Mouse (Mus musculus): ENCODE measurements around the gene Msln. TPM values are rescaled to one million over a fixed set of nuclear protein-coding genes. Genes with fewer than 3 reads are reported as not detected.

Gene Msln
- polyA plus RNA-seq, 1 experiment from 2014 or later: 20.5 TPM

DNA sequence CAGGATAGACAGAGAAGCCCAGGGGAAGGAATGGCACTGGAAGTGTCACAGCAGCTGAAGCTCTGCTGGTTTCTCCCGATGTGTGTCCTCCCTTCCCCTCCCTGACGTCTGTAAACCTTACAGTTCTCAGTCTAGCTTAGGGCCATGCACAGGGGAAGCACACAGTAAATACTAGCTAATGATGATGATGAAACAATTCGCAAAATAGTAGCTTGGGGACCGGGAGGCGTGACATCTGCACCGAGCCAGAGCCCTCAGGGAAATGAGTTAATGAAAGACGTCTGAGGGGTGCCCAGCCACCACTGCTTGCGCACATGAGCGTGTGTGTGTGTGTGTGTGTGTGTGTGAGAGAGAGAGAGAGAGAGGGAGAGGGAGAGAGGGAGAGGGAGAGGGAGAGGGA, 15.2 kb upstream of the Msln start:
- Histone ChIP-seq H3K4me2 (no peak overlapping the region), H3K4me3 (no peak overlapping the region), H3K36me3 (no peaks in the 10 kb centered on the region), H3K27ac (ENCODE audit: poor library complexity, severe bottlenecking) (no peak overlapping the region), H3K9me3 (replicated peaks) (no peaks in the 10 kb centered on the region), H3K27me3 (replicated peaks) (peaks cover 27% of the 10 kb centered on the region), H3K9ac (no peak overlapping the region), H3K4me1 (replicated peaks) (peaks cover 4% of the 10 kb centered on the region)
- 62% methylated on average over 9 of the region's 9 CpGs for WGBS
- ATAC-seq (ENCODE audit: insufficient number of reproducible peaks, low FRiP score): no peak

DNA sequence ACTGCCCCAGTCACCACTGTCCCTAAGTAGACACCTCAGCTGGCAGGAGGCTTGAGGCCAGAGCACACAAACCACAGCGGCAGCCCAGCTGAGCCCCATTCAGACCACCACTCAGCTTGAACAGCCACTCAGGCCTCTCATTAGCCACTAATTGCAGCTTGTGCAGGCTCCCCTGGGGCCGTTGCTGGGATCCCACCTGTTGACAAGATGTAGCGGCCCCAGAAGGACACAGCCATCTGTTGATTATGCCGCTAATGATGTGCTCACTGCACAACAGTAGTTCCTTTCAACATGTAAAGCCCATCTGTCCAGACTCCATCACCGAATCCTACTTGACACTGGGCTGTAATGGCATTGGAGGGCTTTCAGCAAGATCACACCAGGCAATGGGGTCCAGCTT, 11.7 kb upstream of the Msln start:
- Histone ChIP-seq H3K4me2 (no peak overlapping the region), H3K27me3 (replicated peaks) (peaks cover 30% of the 10 kb centered on the region), H3K27ac (ENCODE audit: poor library complexity, severe bottlenecking) (no peak overlapping the region), H3K4me1 (replicated peaks) (no peaks in the 10 kb centered on the region), H3K9me3 (replicated peaks) (no peaks in the 10 kb centered on the region), H3K4me3 (no peak overlapping the region), H3K36me3 (no peaks in the 10 kb centered on the region), H3K9ac (no peak overlapping the region)
- no peak for ATAC-seq (ENCODE audit: insufficient number of reproducible peaks, low FRiP score)
- 47% methylated on average over 5 of the region's 5 CpGs for WGBS

DNA sequence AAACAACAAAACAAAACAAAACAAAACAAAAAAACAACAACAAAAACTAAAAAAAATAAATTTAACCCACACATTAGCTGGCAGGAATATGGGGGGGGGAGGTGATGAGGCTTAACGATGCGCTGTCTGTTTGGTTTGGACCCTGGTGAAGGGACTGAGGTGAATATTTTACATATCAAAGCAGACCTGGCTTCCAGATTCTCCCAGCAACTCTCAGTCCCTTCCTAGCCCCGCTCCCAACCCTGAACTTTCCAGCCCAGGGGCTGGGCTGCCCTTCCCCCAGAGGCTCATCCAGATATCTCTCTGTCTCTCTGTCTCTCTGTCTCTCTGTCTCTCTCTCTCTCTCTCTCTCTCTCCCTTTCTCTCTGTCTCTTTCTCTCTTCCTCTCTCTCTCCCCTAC, 8.4 kb upstream of the Msln start:
- H3K4me1 ChIP-seq (replicated peaks): no peaks in the 10 kb centered on the region
- H3K9ac ChIP-seq: no peak overlapping the region
- no peak overlapping the region for H3K4me2 ChIP-seq
- no peaks in the 10 kb centered on the region for H3K9me3 ChIP-seq (replicated peaks)
- no peaks in the 10 kb centered on the region for H3K36me3 ChIP-seq
- 26% methylated on average over 3 of the region's 3 CpGs for WGBS
- peaks cover 15% of the 10 kb centered on the region for H3K27me3 ChIP-seq (replicated peaks)
- no peak overlapping the region for H3K4me3 ChIP-seq
- H3K27ac ChIP-seq (ENCODE audit: poor library complexity, severe bottlenecking): no peak overlapping the region
- no peak for ATAC-seq (ENCODE audit: insufficient number of reproducible peaks, low FRiP score)

DNA sequence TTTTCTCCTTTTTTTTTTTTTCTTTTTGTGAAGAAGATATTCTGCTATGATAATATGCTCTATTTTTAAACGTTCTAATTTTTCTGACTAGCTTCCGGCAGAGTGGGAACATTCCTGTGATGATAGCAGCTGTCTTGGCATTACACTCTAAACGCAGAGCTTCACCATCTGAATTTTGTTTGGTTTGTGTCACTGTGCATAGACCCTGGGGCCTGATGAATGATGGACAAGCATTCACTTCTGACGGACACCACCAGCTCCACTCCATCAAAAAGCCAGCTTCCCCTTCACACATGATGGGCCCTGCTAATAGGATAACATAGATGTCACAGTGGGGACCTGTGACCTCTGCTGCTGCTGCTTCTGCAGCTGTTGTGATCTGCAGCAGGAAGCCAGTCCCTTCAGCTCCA, 7.4 kb upstream of the Msln start:
- no peak overlapping the region for H3K27ac ChIP-seq (ENCODE audit: poor library complexity, severe bottlenecking)
- H3K9me3 ChIP-seq (replicated peaks): no peaks in the 10 kb centered on the region
- WGBS: 32% methylated on average over 4 of the region's 4 CpGs
- no peak overlapping the region for H3K4me2 ChIP-seq
- no peak overlapping the region for H3K9ac ChIP-seq
- 0 out of 2 replicates have a peak, but pooled peaks cover 5% of the 10 kb centered on the region for H3K4me1 ChIP-seq (replicated peaks)
- ATAC-seq (ENCODE audit: insufficient number of reproducible peaks, low FRiP score): no peak
- peaks cover 7% of the 10 kb centered on the region for H3K27me3 ChIP-seq (replicated peaks)
- H3K4me3 ChIP-seq: no peak overlapping the region
- no peaks in the 10 kb centered on the region for H3K36me3 ChIP-seq

DNA sequence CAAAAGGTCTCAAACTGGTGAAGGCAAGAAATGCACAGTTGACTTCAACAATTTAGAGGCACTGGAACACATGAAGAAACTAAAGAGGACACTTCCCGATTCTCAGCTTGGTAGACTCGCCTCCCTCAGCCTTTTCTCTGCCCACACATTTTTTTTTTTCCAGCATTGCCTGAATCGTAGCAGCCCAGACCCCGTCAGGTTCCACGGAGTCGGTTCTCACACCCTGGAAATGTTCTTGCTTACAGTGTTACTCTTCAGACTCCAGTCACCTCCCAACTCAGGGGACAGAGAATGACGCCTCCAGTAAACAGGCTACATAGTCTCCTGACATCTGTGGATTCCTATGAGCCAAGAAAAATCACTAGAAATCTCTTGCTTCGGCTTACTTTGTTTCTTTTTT, 6.0 kb upstream of the Msln start:
- Histone ChIP-seq H3K9ac (no peak overlapping the region), H3K4me1 (replicated peaks) (peaks cover 13% of the 10 kb centered on the region; the same call in 1 of the 2 replicates), H3K4me3 (no peak overlapping the region), H3K9me3 (replicated peaks) (no peaks in the 10 kb centered on the region), H3K36me3 (no peaks in the 10 kb centered on the region), H3K4me2 (no peak overlapping the region), H3K27ac (ENCODE audit: poor library complexity, severe bottlenecking) (no peak overlapping the region), H3K27me3 (replicated peaks) (peaks cover 7% of the 10 kb centered on the region)
- 64% methylated on average over 8 of the region's 8 CpGs for WGBS
- no peak for ATAC-seq (ENCODE audit: insufficient number of reproducible peaks, low FRiP score)

DNA sequence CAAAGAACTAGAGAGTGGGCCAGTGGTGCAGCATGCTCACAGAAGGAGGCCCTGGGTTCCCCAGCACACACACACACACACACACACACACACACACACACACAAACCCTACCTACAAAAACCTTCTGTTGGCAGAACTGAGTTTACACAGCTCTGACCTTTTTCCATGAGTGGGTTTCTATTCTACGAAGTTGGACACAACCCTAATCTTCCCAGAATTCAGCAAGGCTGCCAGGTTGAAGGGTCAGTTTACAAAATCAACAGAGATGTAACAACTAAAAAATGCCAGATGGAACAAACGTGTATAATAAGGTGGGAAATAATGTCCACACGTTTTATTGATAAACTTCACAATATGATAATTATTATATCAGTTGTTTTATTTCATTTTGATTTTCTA, 3.5 kb upstream of the Msln start:
- Histone ChIP-seq H3K27ac (ENCODE audit: poor library complexity, severe bottlenecking) (no peak overlapping the region), H3K27me3 (replicated peaks) (peaks cover 21% of the 10 kb centered on the region), H3K4me2 (no peak overlapping the region), H3K9me3 (replicated peaks) (no peaks in the 10 kb centered on the region), H3K9ac (no peak overlapping the region), H3K4me1 (replicated peaks) (peaks cover 15% of the 10 kb centered on the region; the same call in 1 of the 2 replicates), H3K36me3 (no peaks in the 10 kb centered on the region), H3K4me3 (no peak overlapping the region)
- no peak for ATAC-seq (ENCODE audit: insufficient number of reproducible peaks, low FRiP score)
- WGBS: 54% methylated on average over 3 of the region's 3 CpGs

DNA sequence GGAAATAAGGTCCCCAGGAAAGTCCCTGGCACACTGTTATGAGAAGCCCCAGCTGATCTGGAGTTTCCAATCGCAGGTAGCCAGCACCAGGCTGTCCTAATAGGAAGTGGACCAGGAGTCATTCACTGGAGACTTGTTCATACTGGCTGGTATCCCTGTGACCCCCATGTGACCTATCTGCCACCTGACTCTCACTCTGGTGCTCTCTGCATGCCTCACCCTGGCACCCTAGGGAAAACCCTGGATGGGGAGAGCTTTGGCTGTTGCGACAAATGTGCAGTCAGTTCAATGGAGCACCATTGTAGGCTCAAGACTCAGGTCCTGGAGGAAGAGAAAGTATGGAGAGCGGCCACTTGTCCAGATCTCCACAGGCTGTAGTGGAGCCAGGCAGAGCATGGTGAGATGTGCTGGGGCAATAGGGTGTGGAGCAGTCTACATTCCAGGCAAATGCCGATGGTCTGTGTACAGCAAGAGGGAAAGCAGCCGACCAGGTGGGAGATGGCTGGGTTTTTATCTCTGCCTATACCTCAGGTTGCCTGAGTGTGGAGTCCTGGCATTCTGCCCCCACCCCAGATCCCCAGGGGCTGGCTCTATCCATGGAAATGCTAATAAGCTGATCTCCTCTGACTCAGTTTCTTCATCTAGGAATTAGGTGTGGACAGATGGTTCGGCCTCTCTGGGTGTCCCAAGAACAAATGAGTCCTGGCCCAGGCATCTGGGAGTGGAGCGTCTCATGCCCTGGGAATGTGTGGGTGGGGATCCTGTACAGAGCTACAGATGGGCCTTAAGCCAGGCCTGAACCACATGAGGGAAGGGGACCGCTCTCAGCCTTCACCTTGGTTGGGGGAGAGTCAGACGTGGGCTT, 2.4 kb upstream of the Msln start:
- Histone ChIP-seq H3K9me3 (replicated peaks) (no peaks in the 10 kb centered on the region), H3K4me3 (no peak overlapping the region), H3K36me3 (no peaks in the 10 kb centered on the region), H3K27ac (ENCODE audit: poor library complexity, severe bottlenecking) (no peak overlapping the region), H3K27me3 (replicated peaks) (peaks cover 24% of the 10 kb centered on the region), H3K4me2 (no peak overlapping the region), H3K4me1 (replicated peaks) (peaks cover 19% of the 10 kb centered on the region), H3K9ac (no peak overlapping the region)
- 65% methylated on average over 9 of the region's 9 CpGs for WGBS
- ATAC-seq (ENCODE audit: insufficient number of reproducible peaks, low FRiP score): peak; percentile 38; the same call in 1 of the 2 replicates

DNA sequence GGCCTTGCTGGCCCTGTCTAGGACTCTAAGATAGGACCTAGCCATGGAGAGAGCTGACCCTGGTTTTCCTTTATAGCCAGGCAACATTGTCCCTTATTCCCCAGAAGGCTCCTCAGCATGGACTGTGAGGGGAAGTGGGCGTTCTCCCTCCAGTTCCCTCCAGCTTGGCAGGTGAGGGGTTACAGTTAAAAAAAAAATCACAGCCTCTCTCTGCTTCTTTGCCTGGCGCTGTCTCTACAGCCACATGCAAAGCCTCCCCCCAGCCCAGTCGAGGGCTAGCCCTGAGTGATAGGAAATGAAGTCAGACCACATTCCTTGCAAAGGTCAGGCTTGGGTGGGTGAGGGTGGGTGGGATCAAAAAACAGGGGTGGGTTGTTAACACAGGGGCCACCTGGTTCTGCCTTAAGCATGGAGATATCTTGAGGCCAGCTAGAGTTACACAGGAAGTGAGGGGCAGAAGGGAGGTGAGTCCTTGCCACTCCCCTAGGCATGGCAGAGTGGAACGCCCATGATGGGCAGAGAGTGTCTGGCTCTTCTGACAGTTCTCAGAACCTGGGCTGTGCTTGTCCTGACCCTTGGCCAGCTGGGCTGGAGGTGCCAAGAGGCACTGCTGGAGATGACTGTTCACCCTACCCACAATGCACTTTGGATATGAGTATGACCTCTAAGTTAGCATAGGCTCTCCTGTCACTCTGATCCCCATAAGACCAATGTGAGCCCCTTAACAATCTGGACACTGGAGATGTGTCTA, 1.6 kb upstream of the Msln start:
- Histone ChIP-seq H3K4me1 (replicated peaks) (peaks cover 27% of the 10 kb centered on the region), H3K27ac (ENCODE audit: poor library complexity, severe bottlenecking) (no peak overlapping the region), H3K4me2 (no peak overlapping the region), H3K27me3 (replicated peaks) (peaks cover 24% of the 10 kb centered on the region), H3K4me3 (no peak overlapping the region), H3K9ac (no peak overlapping the region), H3K9me3 (replicated peaks) (no peaks in the 10 kb centered on the region), H3K36me3 (no peaks in the 10 kb centered on the region)
- ATAC-seq (ENCODE audit: insufficient number of reproducible peaks, low FRiP score): peak; percentile 54; the same call in 1 of the 2 replicates
- 27% methylated on average over 4 of the region's 4 CpGs for WGBS

DNA sequence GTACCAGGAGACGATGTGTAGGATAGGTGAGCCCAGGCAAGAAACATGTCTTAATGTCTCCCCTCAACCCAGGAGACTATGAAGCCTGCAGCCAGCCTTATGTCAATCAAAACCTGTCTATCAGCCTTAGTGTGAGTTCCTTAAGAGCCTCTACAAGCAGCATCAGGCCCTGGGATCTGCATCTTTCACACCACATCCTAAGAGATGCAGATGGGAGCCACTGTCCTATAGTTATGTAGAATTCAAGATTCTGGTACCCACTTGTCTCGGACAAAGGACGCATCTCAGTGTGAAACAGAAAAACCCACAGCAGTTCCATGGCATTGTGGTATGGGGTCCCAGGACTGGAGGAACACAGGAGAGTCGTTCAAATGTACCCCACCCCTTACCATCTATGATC, 908 bp upstream of the Msln start:
- Histone ChIP-seq H3K27me3 (replicated peaks) (peaks cover 24% of the 10 kb centered on the region), H3K9ac (no peak overlapping the region), H3K27ac (ENCODE audit: poor library complexity, severe bottlenecking) (no peak overlapping the region), H3K9me3 (replicated peaks) (no peaks in the 10 kb centered on the region), H3K4me2 (no peak overlapping the region), H3K4me1 (replicated peaks) (peaks cover 27% of the 10 kb centered on the region), H3K4me3 (no peak overlapping the region), H3K36me3 (no peaks in the 10 kb centered on the region)
- no peak for ATAC-seq (ENCODE audit: insufficient number of reproducible peaks, low FRiP score)
- WGBS: 81% methylated on average over 4 of the region's 4 CpGs

DNA sequence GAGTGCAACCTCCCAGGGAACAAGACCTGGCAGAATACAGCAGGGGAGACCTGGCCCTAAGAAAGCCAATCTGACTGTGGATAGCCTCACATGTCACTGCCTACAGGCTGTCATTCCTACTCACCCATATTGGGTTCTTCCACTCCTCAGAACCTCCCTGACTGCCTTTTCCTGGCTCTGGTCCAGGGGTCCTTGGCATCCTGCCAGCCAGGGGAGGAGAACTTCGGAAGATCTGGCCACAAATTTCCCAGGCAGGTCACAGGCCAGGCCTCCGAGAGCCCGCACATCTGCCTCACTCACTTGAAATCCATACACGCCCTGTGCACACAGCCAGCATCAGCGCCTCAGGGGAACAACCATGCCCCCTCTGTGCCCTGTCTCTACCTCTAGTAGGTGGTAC, 2.7 kb downstream of the Msln start:
- Histone ChIP-seq H3K4me3 (no peak overlapping the region), H3K4me2 (no peak overlapping the region), H3K9ac (no peak overlapping the region), H3K9me3 (replicated peaks) (no peaks in the 10 kb centered on the region), H3K4me1 (replicated peaks) (peaks cover 21% of the 10 kb centered on the region), H3K27me3 (replicated peaks) (peaks cover 26% of the 10 kb centered on the region; the same call in 1 of the 2 replicates), H3K36me3 (no peaks in the 10 kb centered on the region), H3K27ac (ENCODE audit: poor library complexity, severe bottlenecking) (no peak overlapping the region)
- 46% methylated on average over 5 of the region's 5 CpGs for WGBS
- ATAC-seq (ENCODE audit: insufficient number of reproducible peaks, low FRiP score): no peak

DNA sequence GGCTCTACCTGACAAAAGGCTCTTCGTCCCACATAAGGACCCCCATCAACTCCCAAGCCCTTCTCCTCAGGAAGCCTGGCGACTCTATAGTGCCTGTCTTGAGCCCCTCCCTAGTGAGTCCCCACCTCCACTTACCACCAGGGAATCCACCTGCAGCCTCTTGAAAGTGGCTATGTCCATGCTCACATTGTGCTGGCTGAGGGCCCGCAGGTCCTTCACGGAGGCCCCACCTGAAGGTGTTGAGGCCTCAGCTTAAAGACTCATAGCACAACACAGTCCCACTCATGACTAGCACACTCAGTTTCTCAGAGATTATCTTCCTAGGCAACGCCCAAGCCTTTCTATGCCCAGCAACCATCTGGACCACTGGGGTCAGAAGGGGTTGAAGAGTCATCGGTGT, 4.9 kb downstream of the Msln start:
- no peaks in the 10 kb centered on the region for H3K9me3 ChIP-seq (replicated peaks)
- no peak for ATAC-seq (ENCODE audit: insufficient number of reproducible peaks, low FRiP score)
- WGBS: 76% methylated on average over 6 of the region's 6 CpGs
- H3K36me3 ChIP-seq: no peaks in the 10 kb centered on the region
- peaks cover 38% of the 10 kb centered on the region for H3K27me3 ChIP-seq (replicated peaks)
- H3K4me1 ChIP-seq (replicated peaks): peaks cover 12% of the 10 kb centered on the region
- H3K4me2 ChIP-seq: no peak overlapping the region
- H3K27ac ChIP-seq (ENCODE audit: poor library complexity, severe bottlenecking): no peak overlapping the region
- no peak overlapping the region for H3K9ac ChIP-seq
- no peak overlapping the region for H3K4me3 ChIP-seq

Measured in heart, embryonic 12.5 days (tissue).